Mouse (Mus musculus): Measurements from ENCODE around the gene Kdm1a. TPM values are rescaled to one million over a fixed set of nuclear protein-coding genes. Genes with fewer than 3 reads are reported as not detected.

Kdm1a gene
- total RNA-seq, 4 experiments from 2014 or later = 45.5 to 57.8 (median 49.5) TPM

DNA sequence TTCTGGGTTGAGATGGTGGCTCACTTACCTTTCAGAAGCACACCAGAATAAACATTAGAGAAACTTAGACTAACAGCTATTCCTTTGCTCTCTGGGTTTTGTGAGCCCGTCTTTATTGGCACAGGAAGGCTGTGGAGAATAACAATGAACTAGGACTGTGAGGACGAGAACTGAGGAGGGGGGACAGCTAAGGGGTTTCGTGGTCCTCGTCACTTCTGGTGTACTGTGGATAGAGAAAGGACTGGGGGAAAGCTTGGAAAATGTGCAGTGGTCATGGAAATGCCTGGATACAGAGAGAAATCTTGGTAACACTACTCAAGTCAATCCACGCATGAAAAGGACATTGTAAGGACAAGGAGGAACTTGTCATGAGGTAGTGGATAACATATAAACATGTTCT, 80.6 kb downstream of the Kdm1a start:
- DNase-seq = no peak

DNA sequence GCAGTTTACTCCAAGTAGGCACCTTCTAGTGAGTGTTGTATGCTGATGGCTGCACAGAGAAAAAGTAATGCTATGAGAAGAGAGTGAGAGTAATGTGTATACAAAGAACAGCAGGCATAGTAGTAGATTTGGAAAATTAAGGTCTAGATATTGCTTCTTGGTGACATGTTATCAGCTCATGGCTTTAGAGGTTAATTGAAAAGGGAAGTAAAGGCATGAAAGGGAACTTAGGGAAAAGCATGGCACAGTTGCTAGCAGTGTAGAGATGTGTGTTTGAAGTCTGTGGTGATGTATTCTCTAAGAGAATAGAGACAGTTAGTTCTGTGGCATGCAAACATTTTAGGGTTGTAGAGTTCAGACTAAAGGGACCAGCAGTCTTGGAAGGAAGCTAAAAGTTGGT, 82.7 kb downstream of the Kdm1a start:
- DNase-seq = no peak

DNA sequence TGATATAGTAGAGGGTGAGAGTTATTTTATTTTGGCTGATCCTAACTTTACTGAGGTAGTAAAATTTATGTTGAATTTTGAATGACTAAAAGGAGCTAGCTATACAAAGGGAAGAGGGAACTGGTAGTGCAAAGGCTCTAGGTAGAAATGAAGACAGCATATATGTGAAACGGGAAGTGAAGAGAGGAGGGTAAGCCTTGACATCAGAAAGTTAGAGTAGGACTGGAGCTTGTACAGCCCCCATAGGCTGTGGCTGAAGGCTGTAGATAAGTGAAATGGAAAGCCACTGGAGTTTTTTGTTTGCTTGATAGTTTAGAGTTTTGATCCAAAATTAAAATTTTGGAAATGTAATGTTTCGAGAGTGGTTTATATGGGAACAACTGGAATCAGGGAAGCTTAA, 83.9 kb downstream of the Kdm1a start:
- DNase-seq = no peak

DNA sequence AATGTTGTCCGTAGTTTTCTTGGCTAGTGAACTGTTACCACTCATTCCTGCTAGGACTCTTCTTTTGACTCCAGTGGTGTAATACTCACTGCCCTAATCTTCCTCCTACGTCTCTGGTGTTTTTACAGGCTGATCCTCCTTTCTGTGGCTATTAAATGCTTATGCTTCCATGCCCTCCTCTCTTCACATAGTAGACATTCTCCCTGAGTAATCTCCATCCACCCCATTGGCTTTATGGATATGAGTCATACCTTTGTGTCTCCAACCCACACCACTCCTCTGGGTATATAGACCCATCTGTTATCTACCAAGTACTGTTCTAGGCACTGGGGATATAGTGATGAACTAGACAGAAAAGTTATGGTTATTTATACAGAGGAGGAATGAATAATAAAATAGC, 84.4 kb downstream of the Kdm1a start:
- DNase-seq = no peak

DNA sequence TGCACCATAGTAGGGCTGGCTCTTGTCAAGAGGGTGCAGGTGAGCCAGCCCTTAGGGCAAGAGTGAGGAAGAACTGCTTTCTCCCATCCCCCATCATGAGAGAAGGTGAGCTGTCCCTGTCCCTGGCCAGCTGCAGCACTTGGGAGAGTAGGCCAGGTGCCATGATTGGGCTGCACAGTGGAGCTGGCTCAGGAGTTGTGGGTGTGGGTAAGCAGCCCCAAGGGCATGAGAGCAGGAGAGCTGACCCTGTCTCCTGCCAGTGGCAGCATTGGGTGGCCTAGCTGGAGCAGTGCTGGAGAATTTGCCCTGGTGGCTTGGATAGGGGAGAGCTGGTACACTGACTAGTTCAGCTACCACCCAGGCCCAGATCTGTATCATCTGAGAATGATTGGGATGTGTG, 89.6 kb downstream of the Kdm1a start:
- no peak for DNase-seq

DNA sequence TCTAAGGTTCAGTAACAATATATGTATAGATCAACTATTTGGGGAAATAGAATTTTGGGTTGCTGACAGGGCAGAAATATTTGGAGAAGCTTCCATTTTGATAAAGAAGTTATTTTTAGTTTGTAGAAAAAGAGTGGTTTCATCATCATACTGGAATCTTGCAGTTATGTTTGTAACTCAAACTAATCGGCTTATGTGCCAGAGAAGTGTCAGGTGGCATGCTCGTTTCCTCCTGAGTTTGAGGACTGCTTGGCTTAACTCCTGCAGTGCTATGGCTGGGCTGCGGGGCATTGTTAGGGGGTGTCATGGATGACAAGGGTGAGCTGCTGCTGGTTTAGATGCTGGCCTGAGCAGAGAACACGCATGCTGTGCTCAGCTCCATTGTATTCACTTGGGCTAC, 90.8 kb downstream of the Kdm1a start:
- no peak for DNase-seq

DNA sequence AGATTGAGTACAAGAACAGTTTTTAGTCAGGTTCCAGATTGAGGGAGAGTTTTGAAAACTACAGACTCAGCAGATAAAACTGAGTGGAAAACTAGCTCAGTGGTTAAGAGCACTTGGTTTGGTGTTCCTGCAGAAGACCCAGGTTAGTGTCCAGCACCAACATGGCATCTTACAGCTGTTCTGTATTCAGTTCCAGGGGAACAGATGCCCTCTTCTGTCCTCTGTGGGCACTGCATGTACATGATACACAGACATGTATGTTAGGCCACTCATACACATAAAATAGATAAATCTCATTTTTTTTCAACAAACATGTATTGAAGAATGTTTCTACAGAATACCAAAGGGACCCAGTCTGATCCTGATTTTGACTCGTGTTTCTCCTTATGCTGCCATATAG, 92.7 kb downstream of the Kdm1a start:
- no peak for DNase-seq

DNA sequence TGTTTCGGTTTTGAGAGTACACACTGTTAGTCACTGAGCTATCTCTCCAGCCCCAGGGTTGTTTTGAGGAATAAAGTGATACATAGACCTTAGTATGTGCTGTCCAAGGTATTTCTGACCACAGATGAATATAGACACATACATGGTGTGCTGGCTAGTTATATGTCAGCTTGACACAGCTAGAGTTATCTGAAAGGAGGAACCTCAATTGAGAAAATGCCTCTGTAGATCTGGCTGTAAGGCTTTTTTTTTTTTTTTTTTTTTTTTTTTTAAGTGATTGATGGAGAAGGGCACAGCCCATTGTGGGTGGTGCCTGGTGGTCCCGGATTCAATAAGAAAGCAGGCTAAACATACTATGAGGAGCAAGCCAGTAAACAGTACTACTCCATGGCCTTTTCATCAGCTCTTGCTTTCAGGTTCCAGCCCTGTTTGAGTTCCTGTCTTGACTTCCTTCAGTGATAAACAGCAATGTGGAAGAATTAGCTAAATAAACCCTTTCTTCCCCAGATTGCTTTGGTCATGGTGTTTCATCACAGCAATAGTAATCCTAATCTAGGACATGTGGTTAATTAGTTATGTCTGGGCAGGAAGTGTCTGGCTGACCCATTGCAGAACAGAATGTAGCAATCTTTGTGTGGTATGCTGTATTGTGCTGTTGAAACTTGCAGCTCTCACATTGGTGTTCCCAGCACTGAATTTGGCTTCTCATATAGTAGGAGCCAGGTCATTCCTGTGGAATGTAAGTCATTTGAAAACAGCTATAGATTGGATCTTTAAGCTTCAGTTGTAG, 96.9 kb downstream of the Kdm1a start:
- no peak for DNase-seq

Small RNA genes within 50 kb of the gene (microRNA-seq; reads per million reads assigned to microRNA genes)
- 0 reads per million in 2 experiments for gene Gm22180

Other genes starting within 250 kb of the Kdm1a start
- under 1 TPM in 1 of 4 experiments, not detected in 3; 0.19 TPM for gene Htr1d, start 179.2 kb downstream of the Kdm1a start, total RNA-seq (2022)
- gene 6030445D17Rik, start 140.5 kb downstream of the Kdm1a start, total RNA-seq (2022) = under 1 TPM; 0.31 to 0.92 (median 0.50) TPM
- 10 to 100 TPM; 26.4 to 46.4 (median 40.1) TPM for gene Luzp1, start 133.0 kb downstream of the Kdm1a start, total RNA-seq (2022)
- not detected for gene Tex46, start 7.7 kb upstream of the Kdm1a start, total RNA-seq (2022)
- gene Lactbl1, start 19.9 kb upstream of the Kdm1a start, total RNA-seq (2022) = not detected
- gene Ephb2, start 233.3 kb upstream of the Kdm1a start, total RNA-seq (2022) = 10 to 100 TPM; 20.6 to 36.8 (median 29.4) TPM

Measured in adrenal gland, adult 8-10 months (tissue).